Mouse (Mus musculus) MEL (cell line): ENCODE data around the gene Hist1h2be.

Source experiments
- CTCF ChIP-seq, 3 experiments: IDR thresholded peaks in 2 of 3; conservative IDR thresholded peaks in 1 of 3; 2 replicates each; pipeline ENCODE4 v1.5.1; 2011 to 2012; ENCODE audit warnings: low read length in 3 of 3, low read depth in 2 of 3, mild to moderate bottlenecking in 2 of 3, improper control_type of control experiment in 1 of 3, inconsistent platforms in 1 of 3, mixed read lengths in 1 of 3, moderate library complexity in 1 of 3; ENCODE audit not compliant: control insufficient read depth in 1 of 3, insufficient read depth in 1 of 3, poor library complexity in 1 of 3, severe bottlenecking in 1 of 3
- E2F4 ChIP-seq: IDR thresholded peaks from 2 replicates; pipeline ENCODE4 v1.6.1; 2011; ENCODE audit warnings: low read depth, low read length, improper control_type of control experiment, borderline replicate concordance
- ETS1 ChIP-seq: IDR thresholded peaks from 2 replicates; pipeline ENCODE4 v1.6.1; 2012; ENCODE audit warnings: low read depth, mild to moderate bottlenecking, inconsistent platforms, low read length, improper control_type of control experiment, moderate library complexity
- RAD21 ChIP-seq: IDR thresholded peaks from 2 replicates; pipeline ENCODE4 v1.6.1; 2011; ENCODE audit warnings: mild to moderate bottlenecking, low read depth, low read length, improper control_type of control experiment

DNA sequence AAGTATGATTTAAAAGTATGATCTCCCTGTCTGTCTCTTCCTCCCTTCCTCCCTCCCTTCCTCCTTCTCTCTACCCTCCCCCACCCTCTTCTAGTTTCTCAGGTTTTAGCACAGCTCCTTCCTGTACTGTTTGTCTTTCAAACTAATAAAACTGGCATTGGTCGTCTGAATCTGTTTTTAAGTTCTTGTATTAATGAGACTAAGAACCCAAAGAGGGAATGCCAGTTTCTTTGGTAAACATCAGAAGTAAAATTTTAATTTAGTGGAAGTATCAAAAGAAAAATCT, 34.0 kb downstream of the Hist1h2be start:
- TF ChIP-seq E2F4 = no peak
- TF ChIP-seq CTCF (IDR thresholded peaks at IDR 0.05 in 2 of 3, conservative IDR thresholded peaks at IDR 0.05 in 1 of 3; ENCODE audit: control insufficient read depth in 1 of 3, insufficient read depth in 1 of 3, low read depth in 2 of 3, low read length in 3 of 3, poor library complexity in 1 of 3, severe bottlenecking in 1 of 3) = no peak
- TF ChIP-seq RAD21 = no peak
- TF ChIP-seq ETS1 = no peak
